Mouse (Mus musculus) liver, embryonic 12.5 days (tissue): ENCODE data around the gene Tnxb. TPM values are rescaled to one million over a fixed set of nuclear protein-coding genes. Genes with fewer than 3 reads are reported as not detected.
A peak's percentile ranks its signal among the peaks of the same experiment; 100 is the strongest.

ENCODE experiments used
- ATAC-seq: fragments of 200-750 bp; cut with Nextera tagmentation; 2 replicates; pipeline ENCODE4 v1.8.0; 2017; ENCODE audit warnings: moderate number of reproducible peaks, mild to moderate bottlenecking, moderate library complexity
- H3K27ac ChIP-seq: fragments of 300-500 bp; sonication (generic); 2 replicates; pipeline ENCODE4 v1.5.1; 2016; ENCODE audit warnings: mild to moderate bottlenecking
- H3K27me3 ChIP-seq: fragments of 300-500 bp; sonication (generic); replicated peaks from 2 replicates; pipeline ENCODE4 v1.6.1; 2016; ENCODE audit warnings: mild to moderate bottlenecking, moderate library complexity
- H3K36me3 ChIP-seq: fragments of 300-500 bp; sonication (generic); 2 replicates; pipeline ENCODE4 v1.6.1; 2016; ENCODE audit warnings: mild to moderate bottlenecking, moderate library complexity
- H3K4me1 ChIP-seq: fragments of 300-500 bp; sonication (generic); 2 replicates; pipeline ENCODE4 v1.6.1; 2016
- H3K4me2 ChIP-seq: fragments of 300-500 bp; sonication (generic); 2 replicates; pipeline ENCODE4 v1.6.1; 2016; ENCODE audit warnings: mild to moderate bottlenecking, moderate library complexity
- H3K4me3 ChIP-seq: fragments of 300-500 bp; sonication (generic); 2 replicates; pipeline ENCODE4 v1.5.1; 2016; ENCODE audit warnings: mild to moderate bottlenecking, moderate library complexity
- H3K9ac ChIP-seq: fragments of 300-500 bp; sonication (generic); 2 replicates; pipeline ENCODE4 v1.6.1; 2016; ENCODE audit warnings: mild to moderate bottlenecking, moderate library complexity
- H3K9me3 ChIP-seq: fragments of 300-500 bp; sonication (generic); replicated peaks from 2 replicates; pipeline ENCODE4 v1.6.1; 2016; ENCODE audit warnings: mild to moderate bottlenecking, moderate library complexity
- WGBS: fragments of 180-500 bp; shearing (Covaris S2); methylation state at CpG from one replicate; pipeline ENCODE4 v1.1.7; 2016; ENCODE audit not compliant: insufficient replicate concordance; 5-methylcytosine and 5-hydroxymethylcytosine counted together
- polyA plus RNA-seq: library from polyadenylated mRNA; unstranded; fragments of >200 nt; fragmentation: Nextera tagmentation; extraction: Ambion mirVana; gene quantifications from 2 replicates; pipeline ENCODE4 v1.2.1, GENCODE M21; 2016

The Tnxb gene
- polyA plus RNA-seq, 1 experiment from 2014 or later: 0.05 TPM

GRCm38 (mm10) chr17:34662978-34663377, 7.4 kb upstream of the Tnxb start:
- 53% methylated on average over 8 of the region's 8 CpGs for WGBS
- no peaks in the 10 kb centered on the region for H3K9me3 ChIP-seq
- H3K4me2 ChIP-seq: no peak overlapping the region
- H3K4me3 ChIP-seq: no peak overlapping the region
- H3K27ac ChIP-seq: no peak overlapping the region
- H3K27me3 ChIP-seq: peaks cover 73% of the 10 kb centered on the region
- H3K4me1 ChIP-seq: peaks cover 14% of the 10 kb centered on the region; the same call in 1 of the 2 replicates
- H3K9ac ChIP-seq: no peak overlapping the region
- H3K36me3 ChIP-seq: no peaks in the 10 kb centered on the region
- ATAC-seq: no peak

DNA sequence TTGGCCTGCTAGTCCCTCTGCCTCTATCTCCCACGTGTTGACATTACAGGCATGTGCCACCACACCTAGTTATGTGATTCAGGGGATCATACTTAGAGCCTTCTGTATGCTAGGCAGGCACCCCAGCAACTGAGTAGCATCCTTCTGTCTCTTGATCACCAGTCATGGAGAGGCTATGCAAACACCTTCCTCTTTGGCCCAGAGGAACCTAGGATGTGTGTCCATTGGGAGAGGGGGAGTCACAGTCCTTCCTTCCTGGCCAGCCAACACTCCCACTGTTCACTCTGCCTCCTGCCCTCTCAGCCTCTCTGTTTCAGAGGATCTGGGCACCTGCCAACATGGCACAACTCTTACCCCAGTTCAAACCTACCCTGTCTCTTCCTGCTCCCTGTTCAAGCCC, 6.8 kb upstream of the Tnxb start:
- WGBS: 23% methylated on average over 1 of the region's 1 CpGs
- no peak overlapping the region for H3K9ac ChIP-seq
- H3K4me1 ChIP-seq: peaks cover 14% of the 10 kb centered on the region; the same call in 1 of the 2 replicates
- no peak overlapping the region for H3K4me2 ChIP-seq
- no peak for ATAC-seq
- H3K36me3 ChIP-seq: no peaks in the 10 kb centered on the region
- H3K9me3 ChIP-seq: no peaks in the 10 kb centered on the region
- H3K27me3 ChIP-seq: peaks cover 68% of the 10 kb centered on the region
- no peak overlapping the region for H3K27ac ChIP-seq
- no peak overlapping the region for H3K4me3 ChIP-seq

- peaks cover 67% of the 10 kb centered on the region for H3K27me3 ChIP-seq
- ATAC-seq: no peak
These were observed 5.9 kb upstream of the Tnxb start for GRCm38 (mm10) chr17:34664472-34664871.

DNA sequence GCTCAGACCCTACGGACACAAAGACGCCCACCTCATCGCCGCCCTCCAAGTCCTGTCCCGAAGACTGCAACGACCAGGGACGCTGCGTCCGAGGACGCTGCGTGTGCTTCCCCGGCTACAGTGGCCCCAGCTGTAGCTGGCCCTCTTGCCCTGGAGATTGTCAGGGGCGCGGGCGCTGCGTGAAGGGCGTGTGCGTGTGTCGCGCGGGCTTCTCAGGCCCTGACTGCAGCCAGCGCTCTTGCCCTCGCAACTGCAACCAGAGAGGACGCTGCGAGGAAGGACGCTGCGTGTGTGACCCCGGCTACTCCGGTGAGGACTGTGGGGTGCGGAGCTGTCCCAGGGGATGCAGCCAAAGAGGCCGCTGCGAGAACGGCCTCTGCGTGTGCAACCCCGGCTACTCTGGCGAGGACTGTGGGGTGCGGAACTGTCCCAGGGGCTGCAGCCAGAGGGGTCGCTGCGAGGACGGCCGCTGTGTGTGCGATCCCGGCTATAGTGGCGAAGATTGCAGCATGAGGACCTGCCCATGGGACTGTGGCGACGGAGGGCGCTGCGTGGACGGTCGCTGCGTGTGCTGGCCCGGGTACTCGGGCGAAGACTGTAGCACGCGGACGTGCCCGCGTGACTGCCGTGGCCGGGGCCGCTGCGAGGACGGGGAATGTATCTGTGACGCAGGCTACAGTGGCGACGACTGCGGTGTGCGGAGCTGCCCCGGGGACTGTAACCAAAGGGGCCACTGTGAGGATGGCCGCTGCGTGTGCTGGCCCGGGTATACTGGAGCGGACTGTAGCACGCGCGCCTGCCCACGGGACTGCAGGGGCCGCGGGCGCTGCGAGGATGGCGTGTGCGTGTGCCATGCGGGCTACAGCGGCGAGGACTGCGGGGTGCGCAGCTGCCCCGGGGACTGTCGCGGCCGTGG, 1.1 kb downstream of the Tnxb start:
- Histone ChIP-seq H3K9ac (no peak overlapping the region), H3K4me1 (peaks cover 6% of the 10 kb centered on the region; the same call in 1 of the 2 replicates), H3K27ac (no peak overlapping the region), H3K4me2 (peak overlapping the region; percentile 47), H3K27me3 (peaks cover 76% of the 10 kb centered on the region), H3K9me3 (no peaks in the 10 kb centered on the region), H3K4me3 (peak overlapping the region; percentile 10), H3K36me3 (no peaks in the 10 kb centered on the region)
- 13% methylated on average over 93 of the region's 93 CpGs for whole genome bisulfite sequencing
- no peak for ATAC-seq

More at GRCm38 (mm10) chr17:34664472-34664871, 5.9 kb upstream of the Tnxb start:
- Histone ChIP-seq H3K36me3 (no peaks in the 10 kb centered on the region), H3K4me2 (no peak overlapping the region), H3K4me3 (no peak overlapping the region), H3K9ac (no peak overlapping the region), H3K4me1 (peaks cover 14% of the 10 kb centered on the region; the same call in 1 of the 2 replicates), H3K9me3 (no peaks in the 10 kb centered on the region), H3K27ac (no peak overlapping the region)
- WGBS: 56% methylated on average over 7 of the region's 7 CpGs

GRCm38 (mm10) chr17:34672246-34672792, 2.0 kb downstream of the Tnxb start:
- H3K27ac ChIP-seq: no peak overlapping the region
- ATAC-seq: no peak
- no peaks in the 10 kb centered on the region for H3K36me3 ChIP-seq
- H3K9ac ChIP-seq: no peak overlapping the region
- peaks cover 6% of the 10 kb centered on the region; the same call in 1 of the 2 replicates for H3K4me1 ChIP-seq
- no peaks in the 10 kb centered on the region for H3K9me3 ChIP-seq
- H3K27me3 ChIP-seq: peaks cover 85% of the 10 kb centered on the region
- peak overlapping the region; percentile 47; the same call in 1 of the 2 replicates for H3K4me2 ChIP-seq
- H3K4me3 ChIP-seq: no peak overlapping the region
- 25% methylated on average over 49 of the region's 49 CpGs for WGBS

DNA sequence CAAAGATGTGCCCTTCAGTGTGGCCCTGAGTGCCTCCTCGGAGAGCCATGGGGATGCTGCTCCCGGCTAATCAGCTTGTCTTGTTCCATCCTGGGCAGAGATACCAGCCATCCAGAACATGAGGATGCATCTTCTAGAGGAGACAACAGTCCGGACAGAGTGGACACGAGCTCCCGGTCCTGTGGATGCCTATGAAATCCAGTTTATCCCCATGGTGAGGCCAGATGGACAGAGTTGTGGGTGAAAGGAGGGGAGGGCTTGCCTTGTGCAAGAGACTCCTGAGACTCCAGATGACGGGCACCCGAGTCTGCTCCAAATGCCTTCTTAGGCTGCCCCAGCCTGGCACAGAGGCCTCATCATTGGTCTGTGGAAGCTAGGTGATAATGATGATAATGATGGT, 2.8 kb downstream of the Tnxb start:
- peaks cover 93% of the 10 kb centered on the region for H3K27me3 ChIP-seq
- H3K4me3 ChIP-seq: no peak overlapping the region
- peaks cover 6% of the 10 kb centered on the region; the same call in 1 of the 2 replicates for H3K4me1 ChIP-seq
- ATAC-seq: no peak
- no peaks in the 10 kb centered on the region for H3K9me3 ChIP-seq
- H3K27ac ChIP-seq: no peak overlapping the region
- no peak overlapping the region for H3K9ac ChIP-seq
- no peak overlapping the region for H3K4me2 ChIP-seq
- H3K36me3 ChIP-seq: no peaks in the 10 kb centered on the region
- 63% methylated on average over 7 of the region's 7 CpGs for whole genome bisulfite sequencing

DNA sequence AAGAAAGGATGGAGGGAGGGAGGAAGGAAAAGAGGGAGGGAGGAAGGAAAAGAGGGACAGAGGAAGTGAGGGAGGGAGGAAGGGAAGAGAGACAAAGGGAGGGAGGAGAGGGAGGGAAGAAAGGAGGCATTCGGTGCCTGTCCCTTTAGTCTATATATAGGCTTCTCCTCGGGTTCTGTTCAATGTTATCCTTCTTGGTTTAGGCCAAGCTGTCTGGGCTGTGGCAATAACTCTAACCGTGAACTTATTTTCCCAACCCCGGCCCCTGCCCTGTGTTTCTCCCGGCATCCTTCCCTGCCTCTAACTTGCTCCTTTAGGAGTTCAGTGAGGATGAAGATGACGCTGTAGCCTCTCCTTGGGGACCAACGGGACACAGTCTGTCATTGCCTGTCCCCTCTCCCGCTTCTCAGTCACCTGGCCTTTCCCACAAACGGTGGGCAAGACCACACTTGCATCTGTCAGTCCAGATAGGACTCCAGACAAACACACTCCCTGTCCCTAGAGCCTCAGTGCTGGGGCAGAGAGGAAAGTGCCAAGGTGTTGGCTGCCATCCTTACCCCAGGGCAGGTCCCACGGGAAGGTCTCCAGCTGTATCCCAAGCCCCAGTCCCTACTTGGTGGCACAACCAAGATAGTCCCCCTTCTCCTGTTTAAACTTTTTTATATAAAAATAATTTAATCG, 4.3 kb downstream of the Tnxb start:
- H3K4me2 ChIP-seq: no peak overlapping the region
- H3K4me1 ChIP-seq: peaks cover 6% of the 10 kb centered on the region; the same call in 1 of the 2 replicates
- H3K36me3 ChIP-seq: no peaks in the 10 kb centered on the region
- H3K27me3 ChIP-seq: peaks cover 99% of the 10 kb centered on the region
- H3K9me3 ChIP-seq: no peaks in the 10 kb centered on the region
- no peak overlapping the region for H3K27ac ChIP-seq
- no peak overlapping the region for H3K4me3 ChIP-seq
- WGBS: 45% methylated on average over 11 of the region's 11 CpGs
- ATAC-seq: no peak
- no peak overlapping the region for H3K9ac ChIP-seq

- WGBS: 59% methylated on average over 13 of the region's 13 CpGs
- no peak overlapping the region for H3K9ac ChIP-seq
- no peaks in the 10 kb centered on the region for H3K9me3 ChIP-seq
- peaks cover 99% of the 10 kb centered on the region for H3K27me3 ChIP-seq
- peaks cover 6% of the 10 kb centered on the region; the same call in 1 of the 2 replicates for H3K4me1 ChIP-seq
- H3K27ac ChIP-seq: no peak overlapping the region
- no peak overlapping the region for H3K4me2 ChIP-seq
- no peak for ATAC-seq
- no peak overlapping the region for H3K4me3 ChIP-seq
- H3K36me3 ChIP-seq: no peaks in the 10 kb centered on the region
These were observed 5.1 kb downstream of the Tnxb start for GRCm38 (mm10) chr17:34675205-34676092.

- peaks cover 6% of the 10 kb centered on the region; the same call in 1 of the 2 replicates for H3K4me1 ChIP-seq
- H3K9ac ChIP-seq: no peak overlapping the region
- peaks cover 98% of the 10 kb centered on the region for H3K27me3 ChIP-seq
- no peaks in the 10 kb centered on the region for H3K36me3 ChIP-seq
- ATAC-seq: no peak
- WGBS: 69% methylated on average over 6 of the region's 6 CpGs
- no peak overlapping the region for H3K27ac ChIP-seq
- no peak overlapping the region for H3K4me2 ChIP-seq
- H3K4me3 ChIP-seq: no peak overlapping the region
- H3K9me3 ChIP-seq: no peaks in the 10 kb centered on the region
These were observed 5.7 kb downstream of the Tnxb start for GRCm38 (mm10) chr17:34676093-34676460.

DNA sequence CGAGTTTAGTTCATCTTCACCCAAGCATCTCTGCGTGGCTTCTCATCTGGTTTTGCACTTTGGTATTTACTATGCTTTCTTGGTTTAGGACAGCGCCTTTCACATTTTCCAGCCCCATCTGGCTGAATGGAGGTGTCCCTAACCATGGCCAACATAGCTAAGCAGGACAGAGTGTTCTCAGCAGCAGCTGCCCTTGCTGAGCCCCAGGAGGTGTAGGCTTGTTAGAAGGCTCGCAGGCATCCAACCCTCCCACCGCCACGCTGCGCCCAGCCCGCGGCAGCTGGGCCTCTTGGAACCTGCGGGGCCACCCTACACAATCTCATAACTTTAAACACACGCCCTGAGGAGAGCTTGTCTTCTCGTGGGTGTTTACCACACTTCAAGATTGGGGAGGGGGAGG, 6.3 kb downstream of the Tnxb start:
- Histone ChIP-seq H3K27ac (no peak overlapping the region), H3K36me3 (no peaks in the 10 kb centered on the region), H3K4me3 (no peak overlapping the region), H3K9me3 (no peaks in the 10 kb centered on the region), H3K4me1 (peaks cover 9% of the 10 kb centered on the region; the same call in 1 of the 2 replicates), H3K9ac (no peak overlapping the region), H3K4me2 (no peak overlapping the region), H3K27me3 (peaks cover 98% of the 10 kb centered on the region)
- ATAC-seq: no peak
- 56% methylated on average over 12 of the region's 12 CpGs for WGBS

DNA sequence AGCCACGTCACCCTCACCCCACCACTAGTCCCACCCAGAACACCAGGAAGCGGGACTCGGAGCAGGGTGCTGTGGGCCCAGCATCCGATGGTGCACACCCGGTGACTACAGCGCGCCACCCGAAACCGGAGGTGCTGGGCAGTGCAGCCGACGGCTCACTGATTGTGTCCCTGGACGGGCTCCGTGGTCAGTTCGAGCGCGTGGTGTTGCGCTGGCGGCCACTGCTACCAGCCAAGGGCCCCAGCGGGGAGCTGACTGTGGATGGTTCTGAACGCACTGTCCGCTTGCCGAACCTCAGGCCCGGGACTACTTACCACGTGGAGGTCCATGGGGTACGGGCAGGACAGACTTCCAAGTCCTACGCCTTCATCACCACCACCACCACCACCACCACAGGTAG, 9.9 kb downstream of the Tnxb start:
- Histone ChIP-seq H3K4me1 (0 out of 2 replicates have a peak, but pooled peaks cover 12% of the 10 kb centered on the region), H3K4me2 (no peak overlapping the region), H3K27ac (no peak overlapping the region), H3K36me3 (no peaks in the 10 kb centered on the region), H3K9ac (no peak overlapping the region), H3K27me3 (peaks cover 94% of the 10 kb centered on the region), H3K4me3 (no peak overlapping the region), H3K9me3 (no peaks in the 10 kb centered on the region)
- no peak for ATAC-seq
- WGBS: 64% methylated on average over 26 of the region's 26 CpGs
